Mouse (Mus musculus) hematopoietic stem cell, adult 5-6 weeks (primary cell): ENCODE measurements around the gene Podn. TPM values are rescaled to one million over a fixed set of nuclear protein-coding genes. Genes with fewer than 3 reads are reported as not detected.

Experiments used
- ATAC-seq, 2 experiments: fragments of 125-278 bp in 1 of 2; replicated peaks in 1 of 2; 2 replicates each; pipeline ENCODE4 v1.8.0; 2016 to 2017; ENCODE audit warnings: inconsistent platforms in 2 of 2, mild to moderate bottlenecking in 2 of 2, moderate number of reproducible peaks in 2 of 2, low read depth in 1 of 2, moderate TSS enrichment in 1 of 2; ENCODE audit not compliant: low FRiP score in 2 of 2, poor library complexity in 2 of 2, severe bottlenecking in 2 of 2, insufficient read depth in 1 of 2, low TSS enrichment in 1 of 2
- total RNA-seq: library from RNA; stranded (forward); fragments of 172-1452, 232-1000 nt; gene quantifications from 2 replicates; pipeline ENCODE4 v1.2.3, GENCODE M21; 2017

The Podn gene
- total RNA-seq, 1 experiment from 2014 or later: not detected

- no peak for ATAC-seq
These were observed 36.5 kb downstream of the Podn start for GRCm38 (mm10) chr4:108059601-108060379.

GRCm38 (mm10) chr4:108058166-108058565 is 38.1 kb downstream of the Podn start:
- no peak for ATAC-seq

- ATAC-seq: no peak
These were observed 39.0 kb downstream of the Podn start for GRCm38 (mm10) chr4:108057247-108057646.

DNA sequence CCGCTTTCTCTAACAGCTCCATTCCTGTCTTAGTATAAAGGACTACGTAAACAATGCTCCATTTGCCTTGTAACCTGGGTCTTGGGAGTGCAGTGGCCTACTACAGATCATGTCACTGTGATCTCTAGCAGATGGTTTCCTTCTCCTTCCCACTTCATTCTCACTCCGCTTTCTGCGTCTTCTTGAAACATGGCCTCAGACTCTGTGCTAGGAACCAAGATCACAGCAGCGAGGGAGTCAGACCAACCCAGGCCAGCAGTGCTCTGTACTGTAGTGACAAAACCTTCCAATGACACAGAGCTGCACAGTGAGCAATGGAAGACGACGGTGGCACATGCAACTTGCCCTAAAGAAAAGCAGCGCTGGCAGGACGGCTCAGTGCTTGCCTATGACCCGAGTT is 40.4 kb downstream of the Podn start:
- ATAC-seq: no peak

- no peak for ATAC-seq
These were observed 43.6 kb downstream of the Podn start for GRCm38 (mm10) chr4:108052673-108053072.

DNA sequence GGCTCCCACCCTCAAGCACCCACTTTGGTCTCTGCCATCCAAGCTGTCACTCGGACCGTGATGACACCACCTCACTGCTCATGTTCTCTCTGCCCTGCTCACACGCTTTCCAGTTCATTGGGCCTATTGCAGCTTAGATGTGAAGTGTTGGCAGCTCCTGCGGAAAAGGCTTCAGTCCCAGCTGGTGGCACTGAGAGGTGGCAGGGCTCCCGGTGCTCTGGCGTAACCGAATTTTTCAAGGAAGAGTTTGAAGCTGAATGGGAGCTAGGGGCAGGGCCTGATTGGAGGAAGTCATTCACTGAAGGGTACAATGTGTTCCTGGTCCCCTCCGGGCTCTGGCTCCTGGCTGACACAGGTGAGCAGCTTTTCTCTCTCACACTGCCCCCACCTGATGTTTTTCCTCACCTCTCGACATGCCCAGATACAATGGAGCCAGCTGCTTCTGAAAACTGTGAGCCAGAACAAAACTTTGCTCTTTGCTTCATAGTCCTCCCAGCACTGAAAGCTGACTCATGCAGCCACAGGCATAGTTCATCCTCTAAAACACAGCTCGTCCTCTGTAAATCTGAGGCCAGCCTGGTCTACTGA is 44.5 kb downstream of the Podn start:
- no peak for ATAC-seq

GRCm38 (mm10) chr4:108046136-108046535 is 50.1 kb downstream of the Podn start:
- ATAC-seq: no peak

DNA sequence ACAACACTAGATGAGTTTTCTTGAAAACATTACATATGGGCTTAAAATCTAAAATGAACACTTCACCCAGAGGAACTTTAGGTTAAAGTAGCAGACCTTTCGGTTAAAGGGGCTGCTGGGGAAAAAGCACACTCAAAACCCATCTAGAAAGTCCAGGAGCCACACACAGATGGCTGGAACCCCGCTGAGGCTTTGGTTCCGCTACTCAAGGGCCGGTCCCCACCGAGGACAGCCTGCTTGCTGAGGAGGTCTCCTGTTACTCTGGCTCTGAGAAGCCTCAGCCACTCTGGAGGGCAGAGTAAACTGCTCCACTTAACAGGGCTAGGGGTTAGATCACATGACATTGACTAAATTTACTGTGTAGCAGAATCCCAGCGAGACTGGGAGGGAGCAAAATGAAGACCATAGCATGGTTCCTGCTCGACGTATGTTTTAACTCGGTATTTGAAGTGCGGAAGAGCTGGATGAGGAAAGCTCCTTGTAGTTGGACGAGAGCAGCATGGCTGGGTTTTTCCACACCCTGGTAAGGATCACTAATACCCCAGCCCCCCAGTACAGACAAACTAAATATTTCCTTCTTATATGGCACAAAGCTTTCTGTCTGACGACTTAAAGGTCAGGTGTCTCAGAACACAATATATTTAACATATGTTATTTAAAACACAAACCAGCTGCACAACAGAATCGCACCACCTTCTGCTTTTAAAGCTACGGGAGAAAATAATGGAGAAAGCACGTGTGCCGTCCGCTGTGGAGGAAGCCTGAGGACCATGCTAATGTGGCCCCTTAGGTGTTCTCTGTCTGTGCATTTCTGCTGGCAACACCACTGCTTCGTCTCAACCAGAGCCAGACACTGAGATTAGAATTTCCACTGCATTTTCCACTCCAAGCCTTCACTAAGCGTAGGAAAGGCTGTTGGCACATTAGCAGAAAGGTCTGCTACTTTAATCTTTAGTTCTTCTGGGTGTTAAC is 50.8 kb downstream of the Podn start:
- no peak for ATAC-seq

DNA sequence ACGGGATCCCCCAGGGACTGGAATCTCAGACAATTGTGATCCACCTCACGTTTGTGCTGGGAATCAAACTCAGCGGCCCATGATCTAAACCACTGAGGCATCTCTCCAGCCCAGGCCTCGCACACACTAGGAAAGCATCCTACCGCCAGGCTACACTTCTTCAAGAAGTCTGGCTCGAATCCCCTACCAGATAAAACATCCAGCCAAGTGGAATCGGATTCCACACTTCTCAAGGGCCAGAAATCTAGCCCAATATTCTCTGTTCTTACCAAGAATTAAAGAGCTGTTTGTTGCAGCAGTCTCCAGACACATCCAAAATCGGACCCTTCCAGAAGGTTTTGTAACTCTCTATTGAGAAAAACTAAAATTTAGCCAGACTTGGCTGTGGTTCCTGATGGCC is 59.2 kb downstream of the Podn start:
- ATAC-seq: no peak

DNA sequence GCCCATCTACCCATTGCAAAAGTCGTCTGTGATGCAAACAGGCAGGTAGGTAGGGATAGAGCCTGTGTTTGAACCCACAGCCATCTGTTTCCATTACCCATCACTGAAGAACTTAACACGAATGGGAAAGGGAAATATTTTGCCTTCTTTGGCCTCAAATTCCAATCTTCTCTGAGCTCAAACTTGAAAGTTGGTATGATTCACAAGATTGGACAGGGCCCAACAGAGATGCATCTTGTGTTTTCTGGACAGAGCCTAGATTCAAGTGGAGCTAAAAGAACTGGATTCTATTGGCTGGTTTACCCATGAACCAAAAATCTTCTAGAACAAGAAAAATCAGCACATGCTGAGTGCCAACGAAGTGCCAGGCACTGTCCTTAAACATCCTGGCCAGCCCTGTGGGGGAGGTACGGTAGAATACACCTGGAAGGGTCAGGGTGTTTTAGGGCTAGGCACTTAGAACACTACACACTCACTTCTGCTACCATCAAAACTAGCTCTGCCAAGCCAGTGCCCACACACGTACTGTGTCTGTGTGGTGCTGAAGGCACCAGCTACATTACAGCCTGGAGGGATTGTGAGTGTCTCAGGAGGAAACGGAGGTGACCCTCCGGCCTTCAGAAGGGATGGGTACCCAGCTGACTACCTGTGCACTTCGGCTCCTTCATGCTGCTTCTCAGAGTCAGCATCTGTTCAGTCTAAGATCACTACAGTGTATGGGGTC is 63.0 kb downstream of the Podn start:
- no peak for ATAC-seq

DNA sequence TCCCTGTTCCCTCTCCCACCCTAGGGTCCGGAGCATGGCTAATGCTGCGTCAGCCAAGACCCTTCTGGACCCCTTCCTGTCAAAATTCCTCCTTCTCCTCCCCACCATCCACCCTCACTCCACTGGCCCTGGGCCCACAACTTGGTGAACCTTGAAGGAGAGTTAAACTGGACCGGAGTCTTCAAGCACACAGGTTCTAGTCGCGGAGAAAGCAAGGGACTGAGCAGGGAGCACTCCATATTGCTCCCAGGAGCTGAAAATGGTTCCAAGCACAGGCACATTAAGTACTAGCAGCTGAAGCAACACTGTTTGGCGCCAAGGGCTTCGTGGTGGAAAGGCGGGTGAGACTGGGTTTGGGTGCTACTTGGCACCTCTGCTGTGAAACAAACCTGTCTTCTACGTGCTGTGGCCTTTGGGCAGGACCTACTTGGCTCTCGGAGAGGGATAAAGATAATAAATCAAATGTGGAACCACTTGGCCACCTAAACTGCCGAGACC is 63.8 kb downstream of the Podn start:
- no peak for ATAC-seq

DNA sequence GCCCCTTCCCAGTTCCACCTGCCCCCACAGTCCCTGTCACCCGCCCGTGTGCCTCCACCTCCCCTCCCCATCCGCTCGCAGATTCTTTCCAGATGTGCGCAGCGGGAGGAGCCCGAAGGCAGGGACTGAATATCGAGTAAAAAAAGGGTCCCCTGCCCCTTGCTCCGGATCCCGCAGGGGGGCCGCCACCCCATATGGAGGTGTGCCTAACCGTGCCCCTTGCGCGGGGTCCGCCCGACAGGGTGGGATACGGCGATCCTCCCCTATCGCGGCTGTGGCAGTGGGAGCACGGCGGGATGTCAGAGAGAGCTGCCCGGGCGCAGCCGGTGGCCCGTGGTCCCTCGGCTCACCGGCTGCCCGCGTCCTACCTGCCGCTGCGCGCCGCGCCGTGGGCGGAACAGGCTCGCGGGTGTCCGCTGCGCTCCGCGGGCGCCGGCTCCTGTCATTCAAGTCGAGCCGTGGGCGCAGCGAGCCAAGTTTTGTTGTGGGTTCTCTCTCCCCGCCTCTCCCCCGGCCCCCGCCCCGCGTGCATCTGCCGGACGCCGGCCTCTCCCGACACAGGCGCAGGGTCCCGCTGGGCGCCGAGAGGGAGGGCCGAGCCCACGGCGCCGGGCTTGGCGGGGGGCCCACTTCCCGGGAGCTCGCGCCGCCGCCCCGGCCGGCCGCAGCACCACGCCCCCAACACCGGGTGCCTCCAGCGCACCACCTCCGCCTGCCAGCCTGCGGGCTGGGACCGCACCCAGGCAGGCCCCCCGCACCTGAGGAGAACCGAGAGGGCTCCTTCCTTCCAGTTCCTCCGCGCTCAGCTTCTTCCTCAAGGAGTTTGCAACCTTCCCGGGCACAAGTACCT is 64.5 kb downstream of the Podn start:
- no peak; a peak in 1 of 4 replicates for ATAC-seq

DNA sequence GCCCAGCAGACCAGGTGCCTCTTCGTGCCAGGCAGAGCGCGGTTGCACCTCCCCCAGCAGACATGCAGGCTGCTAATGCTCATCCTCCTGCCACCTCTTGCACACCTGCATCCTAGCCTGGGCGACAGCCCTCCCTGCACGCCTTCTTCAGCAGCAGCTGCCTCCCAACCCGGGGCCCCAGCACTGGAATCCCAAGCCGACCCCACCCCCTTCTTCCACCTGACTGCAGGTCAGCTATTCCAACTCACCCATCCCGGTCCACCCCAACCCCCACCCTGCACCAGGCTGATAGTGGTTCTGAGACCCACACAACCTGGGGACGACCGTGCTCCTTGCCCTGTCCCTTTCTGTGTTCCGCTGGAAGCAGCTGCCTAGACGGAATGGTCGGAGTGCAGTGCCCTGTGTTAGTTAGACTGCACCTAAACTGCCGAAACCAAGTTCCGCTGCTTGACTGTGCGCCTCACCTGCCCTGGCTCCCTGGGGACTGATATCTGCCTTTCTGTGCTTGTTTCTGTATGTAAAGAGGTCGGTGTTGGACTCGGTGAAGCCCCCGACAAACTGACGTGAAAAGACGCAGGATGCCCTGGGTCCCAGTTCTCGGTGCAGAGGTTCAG is 65.2 kb downstream of the Podn start:
- ATAC-seq: 0 out of 4 replicates have a peak, but pooled peaks of 1 of the 2 experiments have one; percentile 1

- no peak for ATAC-seq
These were observed 70.1 kb downstream of the Podn start for GRCm38 (mm10) chr4:108026193-108026592.

DNA sequence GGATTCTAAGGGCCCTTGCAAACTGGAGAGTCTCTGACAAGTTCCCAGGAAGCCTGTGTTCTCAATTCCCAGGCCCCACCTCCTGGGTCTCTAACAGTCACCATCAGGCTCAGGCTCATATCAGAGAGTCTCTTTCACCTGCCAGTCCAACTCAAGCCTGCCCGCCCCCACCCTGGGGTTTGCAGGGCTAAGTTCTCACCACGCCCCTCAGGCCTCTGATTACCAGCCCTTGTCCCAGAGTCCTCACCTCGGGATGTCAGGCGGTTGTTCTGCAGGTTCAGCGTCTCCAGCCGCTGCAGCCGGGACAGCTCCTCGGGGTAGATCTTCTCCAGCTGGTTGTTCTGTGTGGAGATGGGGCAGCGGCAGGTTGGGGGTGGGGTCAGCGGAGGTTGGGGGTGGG is 71.0 kb downstream of the Podn start:
- ATAC-seq: no peak

GRCm38 (mm10) chr4:108024641-108025040 is 71.6 kb downstream of the Podn start:
- no peak for ATAC-seq
